9 mouse cellular contexts compared by ENCODE assay signal in the genomic region with DNA sequence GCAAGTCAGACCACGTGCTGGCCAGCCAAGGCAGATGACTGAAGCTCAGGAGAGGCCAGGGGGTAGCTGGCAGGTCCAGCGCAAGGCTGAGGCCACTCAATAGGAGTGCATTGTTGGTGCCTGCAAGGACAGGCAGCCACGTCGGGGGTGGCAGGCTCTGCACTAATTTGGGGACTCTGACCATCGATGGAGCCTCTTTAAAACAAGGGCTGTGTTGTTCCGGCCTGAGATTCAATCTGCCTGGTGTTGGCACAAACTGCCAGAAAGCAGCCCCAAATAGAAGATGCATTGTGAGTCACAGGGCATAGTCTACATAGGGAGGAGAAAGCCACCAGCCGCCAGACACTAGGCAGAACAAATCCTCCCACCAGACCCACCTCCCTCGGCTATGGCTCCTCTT. TPM values are rescaled to one million over a fixed set of nuclear protein-coding genes. Genes with fewer than 3 reads are reported as not detected.
DNase-seq lines count a peak whose midpoint lies in the region; ATAC-seq lines count a peak whose summit lies in the region.
"Had no signal": no experiment of that assay in that cellular context is flagged by ENCODE, and none has a peak within 500 bp of the region (broad histone marks: within the 10 kb centered on the region; RNA-seq: fewer than 3 reads in every experiment).

No protein-coding gene starts in this region.

- H3K9me3 ChIP-seq in heart, embryonic 12.5 days (replicated peaks) = no peaks in the 10 kb centered on the region
- H3K9me3 ChIP-seq in embryonic facial prominence, embryonic 14.5 days (ENCODE audit: control insufficient read depth, low read length) = no peaks in the 10 kb centered on the region
- H3K9me3 ChIP-seq in kidney, embryonic 15.5 days (replicated peaks) = no peaks in the 10 kb centered on the region

- peaks cover 62% of the 10 kb centered on the region for H3K4me1 ChIP-seq in heart, embryonic 12.5 days (replicated peaks)
- no peaks in the 10 kb centered on the region for H3K4me1 ChIP-seq in embryonic facial prominence, embryonic 14.5 days (ENCODE audit: control insufficient read depth, insufficient read depth, low read length)
- peaks cover 23% of the 10 kb centered on the region for H3K4me1 ChIP-seq in kidney, embryonic 15.5 days

- no peak for ATAC-seq in heart, embryonic 12.5 days (ENCODE audit: insufficient number of reproducible peaks, low FRiP score)
- ATAC-seq in embryonic facial prominence, embryonic 14.5 days (ENCODE audit: low read depth) = peak; percentile 17; the same call in 1 of the 2 replicates
- no peak for ATAC-seq in kidney, embryonic 15.5 days (replicated peaks; ENCODE audit: low FRiP score)

- H3K36me3 ChIP-seq in heart, embryonic 12.5 days = no peaks in the 10 kb centered on the region
- H3K36me3 ChIP-seq in embryonic facial prominence, embryonic 14.5 days (ENCODE audit: control insufficient read depth, insufficient read depth, low read length) = no peaks in the 10 kb centered on the region
- H3K36me3 ChIP-seq in kidney, embryonic 15.5 days = no peaks in the 10 kb centered on the region

- H3K27me3 ChIP-seq in heart, embryonic 12.5 days (replicated peaks) = no peaks in the 10 kb centered on the region
- H3K27me3 ChIP-seq in embryonic facial prominence, embryonic 14.5 days (replicated peaks; ENCODE audit: control insufficient read depth, insufficient read depth, low read length) = no peaks in the 10 kb centered on the region
- no peaks in the 10 kb centered on the region for H3K27me3 ChIP-seq in kidney, embryonic 15.5 days

- H3K9ac ChIP-seq in heart, embryonic 12.5 days = no peak overlapping the region
- no peak overlapping the region for H3K9ac ChIP-seq in embryonic facial prominence, embryonic 14.5 days (ENCODE audit: low read depth, low read length)
- H3K9ac ChIP-seq in kidney, embryonic 15.5 days = no peak overlapping the region

- 0 out of 2 replicates have a peak overlapping the region, but pooled peaks have one; percentile 3 for H3K27ac ChIP-seq in heart, embryonic 12.5 days (ENCODE audit: poor library complexity, severe bottlenecking)
- no peak overlapping the region for H3K27ac ChIP-seq in embryonic facial prominence, embryonic 14.5 days (replicated peaks; ENCODE audit: low read depth, low read length)
- no peak overlapping the region for H3K27ac ChIP-seq in kidney, embryonic 15.5 days

- H3K4me3 ChIP-seq in heart, embryonic 12.5 days = no peak overlapping the region
- no peak overlapping the region for H3K4me3 ChIP-seq in embryonic facial prominence, embryonic 14.5 days (ENCODE audit: low read depth, low read length)
- no peak overlapping the region for H3K4me3 ChIP-seq in kidney, embryonic 15.5 days (replicated peaks)

- 52% methylated on average over 8 of the region's 8 CpGs for WGBS in heart, embryonic 12.5 days
- 36% methylated on average over 8 of the region's 8 CpGs for WGBS in embryonic facial prominence, embryonic 14.5 days
- WGBS in kidney, embryonic 15.5 days = 66% methylated on average over 8 of the region's 8 CpGs

- no peak overlapping the region for H3K4me2 ChIP-seq in heart, embryonic 12.5 days
- no peak overlapping the region for H3K4me2 ChIP-seq in embryonic facial prominence, embryonic 14.5 days (ENCODE audit: low read depth, low read length)
- no peak overlapping the region for H3K4me2 ChIP-seq in kidney, embryonic 15.5 days

- no peak for DNase-seq in heart, postnatal 4 days
- peak; percentile 37 for DNase-seq in embryonic facial prominence, embryonic 14.5 days (ENCODE audit: low spot score)
- DNase-seq in layer of hippocampus, postnatal 36 days = peak; percentile 60 to 71
- DNase-seq in right cerebral cortex, adult 2 months (ENCODE audit: low spot score in 2 of 2) = peak; percentile 48 to 66
- no peak for DNase-seq in spleen, adult 12 weeks (ENCODE audit: low spot score)
- DNase-seq in kidney, adult 11 months = no peak
- DNase-seq: adrenal gland, postnatal 36 days had no signal

RNA-seq across cellular contexts. Expression of gene Padi2, which starts 23.6 kb away (rescaled TPM):
- polyA plus RNA-seq in heart, embryonic 12.5 days (2016; fragmentation: Nextera tagmentation; extraction: Ambion mirVana) = 3.3 and 4.1 TPM in 2 replicates
- total RNA-seq in heart, postnatal 4 days (2021) = under 1 TPM; 0.60 to 0.83 TPM
- 15.1 and 16.1 TPM in 2 replicates for polyA plus RNA-seq in embryonic facial prominence, embryonic 14.5 days (2014; fragmentation: Nextera tagmentation; extraction: Ambion mirVana)
- 10 to 100 TPM; 22.1 to 24.4 TPM for total RNA-seq in layer of hippocampus, postnatal 36 days (2021)
- 18.7 and 21.4 TPM in 2 replicates for polyA plus RNA-seq in kidney, embryonic 15.5 days (2015; fragmentation: Nextera tagmentation; extraction: Ambion mirVana)

RNA-seq across cellular contexts. Expression of gene Sdhb, which starts 31.3 kb away (rescaled TPM):
- polyA plus RNA-seq in heart, embryonic 12.5 days (2016; fragmentation: Nextera tagmentation; extraction: Ambion mirVana) = 746 and 756 TPM in 2 replicates
- total RNA-seq in heart, postnatal 4 days (2021) = 100 to 1,000 TPM; 633 to 638 TPM
- 383 and 394 TPM in 2 replicates for polyA plus RNA-seq in embryonic facial prominence, embryonic 14.5 days (2014; fragmentation: Nextera tagmentation; extraction: Ambion mirVana)
- total RNA-seq in layer of hippocampus, postnatal 36 days (2021) = 100 to 1,000 TPM; 175 to 186 TPM
- 448 and 457 TPM in 2 replicates for polyA plus RNA-seq in kidney, embryonic 15.5 days (2015; fragmentation: Nextera tagmentation; extraction: Ambion mirVana)

RNA-seq across cellular contexts. Expression of gene Atp13a2, which starts 56.9 kb away (rescaled TPM):
- polyA plus RNA-seq in heart, embryonic 12.5 days (2016; fragmentation: Nextera tagmentation; extraction: Ambion mirVana) = 33.1 and 35.6 TPM in 2 replicates
- total RNA-seq in heart, postnatal 4 days (2021) = 10 to 100 TPM; 22.4 to 24.3 TPM
- 42.9 and 43.5 TPM in 2 replicates for polyA plus RNA-seq in embryonic facial prominence, embryonic 14.5 days (2014; fragmentation: Nextera tagmentation; extraction: Ambion mirVana)
- total RNA-seq in layer of hippocampus, postnatal 36 days (2021) = 100 to 1,000 TPM; 150 to 154 TPM
- 40.5 and 45.3 TPM in 2 replicates for polyA plus RNA-seq in kidney, embryonic 15.5 days (2015; fragmentation: Nextera tagmentation; extraction: Ambion mirVana)

Comparison
In these comparisons a context has a peak if more than half of its experiments do, and no peak if none do; other contexts are left out.
1. DNase-seq: peak in embryonic facial prominence, embryonic 14.5 days (single experiment), layer of hippocampus, postnatal 36 days (2 of 2) and right cerebral cortex, adult 2 months (2 of 2); none in heart, postnatal 4 days (single experiment), spleen, adult 12 weeks (single experiment) and kidney, adult 11 months (single experiment).